ENCODE assay signal across 12 mouse cellular contexts in genomic region chr19:57195169-57195930, GRCm38 (mm10).
DNase-seq lines count a peak whose midpoint lies in the region; ATAC-seq and TF ChIP-seq lines count a peak whose summit lies in the region.
"Had no signal": no experiment of that assay in that cellular context is flagged by ENCODE, and none has a peak within 500 bp of the region (broad histone marks: within the 10 kb centered on the region; RNA-seq: fewer than 3 reads in every experiment).

No protein-coding gene starts in this region.

- no peak overlapping the region for H3K9ac ChIP-seq in stomach, postnatal 0 days (ENCODE audit: low read length)
- H3K9ac ChIP-seq: embryonic facial prominence, embryonic 13.5 days had no signal

- no peak for ATAC-seq in stomach, postnatal 0 days (ENCODE audit: low FRiP score, low TSS enrichment)

- H3K9me3 ChIP-seq in stomach, postnatal 0 days (ENCODE audit: control insufficient read depth, low read length), result no peaks in the 10 kb centered on the region
- H3K9me3 ChIP-seq: embryonic facial prominence, embryonic 13.5 days; limb, embryonic 10.5 days had no signal

- peak; percentile 75 to 76 for DNase-seq in heart, adult 18-20 months
- no peak for DNase-seq in heart, postnatal 25 days (ENCODE audit: low spot score)
- peak; percentile 19 for DNase-seq in right cerebral cortex, postnatal 25 days
- no peak for DNase-seq in right cerebral cortex, postnatal 14 days
- peak; percentile 43 to 63 for DNase-seq in heart, postnatal 14 days
- no peak for DNase-seq in stomach, postnatal 0 days (ENCODE audit: low spot score)
- DNase-seq in gastrocnemius, adult 18-20 months (ENCODE audit: low spot score), result no peak
- no peak for DNase-seq in spleen, postnatal 36 days (ENCODE audit: low spot score in 2 of 2)
- DNase-seq: lung, postnatal 36 days; thymus, adult 18-20 months had no signal

- no peaks in the 10 kb centered on the region for H3K27me3 ChIP-seq in stomach, postnatal 0 days (ENCODE audit: control insufficient read depth, insufficient read depth, low read length)

- no peak overlapping the region for H3K27ac ChIP-seq in stomach, postnatal 0 days (replicated peaks)
- H3K27ac ChIP-seq: embryonic facial prominence, embryonic 13.5 days; limb, embryonic 10.5 days had no signal

- intact Hi-C loops in heart, postnatal 25 days (cut with DNase I), result loop anchor here (5.0 kb wide), 1 partner anchor 117 kb away; the partner anchor contains the start of gene Ablim1
- intact Hi-C loops in heart, postnatal 14 days (cut with DNase I), result no loop called here

- whole genome bisulfite sequencing in stomach, postnatal 0 days, result 85% methylated on average over 11 of the region's 11 CpGs

- no peaks in the 10 kb centered on the region for H3K36me3 ChIP-seq in stomach, postnatal 0 days (ENCODE audit: control insufficient read depth, insufficient read depth, low read length)
- H3K36me3 ChIP-seq: embryonic facial prominence, embryonic 13.5 days; limb, embryonic 10.5 days had no signal

- H3K4me2 ChIP-seq in stomach, postnatal 0 days (replicated peaks; ENCODE audit: low read depth), result peak overlapping the region; percentile 9; the same call in 1 of the 2 replicates

- no peak overlapping the region for H3K4me3 ChIP-seq in stomach, postnatal 0 days (ENCODE audit: low read depth, low read length)
- H3K4me3 ChIP-seq: embryonic facial prominence, embryonic 13.5 days; limb, embryonic 10.5 days had no signal

- H3K4me1 ChIP-seq in stomach, postnatal 0 days (replicated peaks; ENCODE audit: control insufficient read depth, insufficient read depth), result 0 out of 2 replicates have a peak, but pooled peaks cover 2% of the 10 kb centered on the region

- no peak for TF ChIP-seq CTCF in stomach, postnatal 0 days (IDR thresholded peaks at IDR 0.05; ENCODE audit: low read depth)

- TF ChIP-seq EP300 in stomach, postnatal 0 days (optimal IDR thresholded peaks at IDR 0.05), result no peak

Comparison
In these comparisons a context has a peak if more than half of its experiments do, and no peak if none do; other contexts are left out.
1. DNase-seq: peak in heart, adult 18-20 months (2 of 2), right cerebral cortex, postnatal 25 days (single experiment) and heart, postnatal 14 days (2 of 2); none in heart, postnatal 25 days (single experiment), right cerebral cortex, postnatal 14 days (single experiment), stomach, postnatal 0 days (single experiment), gastrocnemius, adult 18-20 months (single experiment) and spleen, postnatal 36 days (0 of 2).